Mouse (Mus musculus): ENCODE measurements around the gene Isoc2a. TPM values are rescaled to one million over a fixed set of nuclear protein-coding genes. Genes with fewer than 3 reads are reported as not detected.

Gene Isoc2a
- total and polyA plus RNA-seq, 3 experiments, result 29.3 to 55.5 (median 48.9) TPM

GRCm38 (mm10) chr7:4863041-4863440, 13.9 kb upstream of the Isoc2a start:
- peak overlapping the region; percentile 46 for H3K9ac ChIP-seq (ENCODE audit: low read depth, low read length)
- intact Hi-C loops (cut with DNase I), result no loop called here
- WGBS, result 4% methylated on average over 1 of the region's 1 CpGs
- no peaks in the 10 kb centered on the region for H3K27me3 ChIP-seq (ENCODE audit: control insufficient read depth, insufficient read depth, low read length)
- no peaks in the 10 kb centered on the region for H3K36me3 ChIP-seq (ENCODE audit: control insufficient read depth, insufficient read depth, low read length)
- H3K4me1 ChIP-seq (ENCODE audit: control insufficient read depth, insufficient read depth, low read length), result peaks cover 10% of the 10 kb centered on the region
- TF ChIP-seq CTCF (IDR thresholded peaks at IDR 0.05) (no peak), POLR2A (IDR thresholded peaks at IDR 0.05; ENCODE audit: insufficient read depth, low read depth, low read length) (no peak), EP300 (IDR thresholded peaks at IDR 0.05; ENCODE audit: insufficient read depth, low read depth, low read length) (no peak)
- H3K79me2 ChIP-seq (replicated peaks; ENCODE audit: control insufficient read depth, insufficient read depth, low read length), result no peaks in the 10 kb centered on the region
- DNase-seq, result peak; percentile 75 to 78
- H3K27ac ChIP-seq, result no peak overlapping the region; the same call in 1 of the 2 replicates
- H3K4me3 ChIP-seq, result no peak overlapping the region

GRCm38 (mm10) chr7:4863541-4864080, 13.3 kb upstream of the Isoc2a start:
- Histone ChIP-seq H3K79me2 (replicated peaks; ENCODE audit: control insufficient read depth, insufficient read depth, low read length) (no peaks in the 10 kb centered on the region), H3K4me3 (no peak overlapping the region), H3K9ac (ENCODE audit: low read depth, low read length) (peak overlapping the region; percentile 46), H3K27me3 (ENCODE audit: control insufficient read depth, insufficient read depth, low read length) (no peaks in the 10 kb centered on the region), H3K27ac (peak overlapping the region; percentile 17; the same call in 1 of the 2 replicates), H3K36me3 (ENCODE audit: control insufficient read depth, insufficient read depth, low read length) (no peaks in the 10 kb centered on the region), H3K4me1 (ENCODE audit: control insufficient read depth, insufficient read depth, low read length) (peaks cover 10% of the 10 kb centered on the region)
- 62% methylated on average over 7 of the region's 7 CpGs for WGBS
- intact Hi-C loops (cut with DNase I), result loop anchor here (2.0 kb wide), 1 partner anchor 79 kb away; no protein-coding TSS in a partner anchor
- DNase-seq, result no peak
- no peak for TF ChIP-seq POLR2A (IDR thresholded peaks at IDR 0.05; ENCODE audit: insufficient read depth, low read depth, low read length)
- no peak for TF ChIP-seq CTCF (IDR thresholded peaks at IDR 0.05)
- TF ChIP-seq EP300 (IDR thresholded peaks at IDR 0.05; ENCODE audit: insufficient read depth, low read depth, low read length), result no peak

GRCm38 (mm10) chr7:4864130-4864845, 12.7 kb upstream of the Isoc2a start:
- no peak for DNase-seq
- no peak overlapping the region for H3K4me3 ChIP-seq
- no peak overlapping the region; the same call in 1 of the 2 replicates for H3K27ac ChIP-seq
- H3K9ac ChIP-seq (ENCODE audit: low read depth, low read length), result no peak overlapping the region
- WGBS, result 76% methylated on average over 5 of the region's 5 CpGs
- no peaks in the 10 kb centered on the region for H3K27me3 ChIP-seq (ENCODE audit: control insufficient read depth, insufficient read depth, low read length)
- H3K4me1 ChIP-seq (ENCODE audit: control insufficient read depth, insufficient read depth, low read length), result peaks cover 10% of the 10 kb centered on the region
- no peaks in the 10 kb centered on the region for H3K79me2 ChIP-seq (replicated peaks; ENCODE audit: control insufficient read depth, insufficient read depth, low read length)
- H3K36me3 ChIP-seq (ENCODE audit: control insufficient read depth, insufficient read depth, low read length), result no peaks in the 10 kb centered on the region
- intact Hi-C loops (cut with DNase I), result loop anchor here (2.0 kb wide), 1 partner anchor 79 kb away; no protein-coding TSS in a partner anchor
- TF ChIP-seq POLR2A (IDR thresholded peaks at IDR 0.05; ENCODE audit: insufficient read depth, low read depth, low read length) (no peak), EP300 (IDR thresholded peaks at IDR 0.05; ENCODE audit: insufficient read depth, low read depth, low read length) (no peak), CTCF (IDR thresholded peaks at IDR 0.05) (no peak)

GRCm38 (mm10) chr7:4865090-4865489, 11.9 kb upstream of the Isoc2a start:
- peak; percentile 38 to 48 for DNase-seq

GRCm38 (mm10) chr7:4865579-4866493, 11.1 kb upstream of the Isoc2a start:
- Histone ChIP-seq H3K79me2 (replicated peaks; ENCODE audit: control insufficient read depth, insufficient read depth, low read length) (no peaks in the 10 kb centered on the region), H3K36me3 (ENCODE audit: control insufficient read depth, insufficient read depth, low read length) (no peaks in the 10 kb centered on the region), H3K27me3 (ENCODE audit: control insufficient read depth, insufficient read depth, low read length) (no peaks in the 10 kb centered on the region), H3K4me3 (peak overlapping the region; percentile 75), H3K4me1 (ENCODE audit: control insufficient read depth, insufficient read depth, low read length) (peaks cover 10% of the 10 kb centered on the region), H3K27ac (peak overlapping the region; percentile 97), H3K9ac (ENCODE audit: low read depth, low read length) (peak overlapping the region; percentile 74)
- WGBS, result 2% methylated on average over 40 of the region's 40 CpGs
- DNase-seq, result peak; percentile 98 to 99
- intact Hi-C loops (cut with DNase I), result loop anchor here (2.0 to 5.0 kb wide), 4 partner anchors 51 to 186 kb away; partner anchors contain the start of genes Ube2s, Zfp580 and Zfp628
- TF ChIP-seq CTCF (IDR thresholded peaks at IDR 0.05) (no peak), EP300 (IDR thresholded peaks at IDR 0.05; ENCODE audit: insufficient read depth, low read depth, low read length) (peak; percentile 78; the same call in 1 of the 2 replicates), POLR2A (IDR thresholded peaks at IDR 0.05; ENCODE audit: insufficient read depth, low read depth, low read length) (peak; percentile 96)

More at GRCm38 (mm10) chr7:4865090-4865489, 11.9 kb upstream of the Isoc2a start:
- H3K4me1 ChIP-seq (ENCODE audit: control insufficient read depth, insufficient read depth, low read length), result peaks cover 10% of the 10 kb centered on the region
- H3K27ac ChIP-seq, result peak overlapping the region; percentile 97; the same call in 1 of the 2 replicates
- TF ChIP-seq POLR2A (IDR thresholded peaks at IDR 0.05; ENCODE audit: insufficient read depth, low read depth, low read length), result no peak
- TF ChIP-seq EP300 (IDR thresholded peaks at IDR 0.05; ENCODE audit: insufficient read depth, low read depth, low read length), result no peak
- TF ChIP-seq CTCF (IDR thresholded peaks at IDR 0.05), result peak; percentile 74
- no peak overlapping the region for H3K4me3 ChIP-seq
- H3K9ac ChIP-seq (ENCODE audit: low read depth, low read length), result no peak overlapping the region
- H3K79me2 ChIP-seq (replicated peaks; ENCODE audit: control insufficient read depth, insufficient read depth, low read length), result no peaks in the 10 kb centered on the region
- WGBS, result 66% methylated on average over 5 of the region's 5 CpGs
- intact Hi-C loops (cut with DNase I), result loop anchor here (2.0 to 5.0 kb wide), 4 partner anchors 52 to 187 kb away; partner anchors contain the start of genes Ube2s, Zfp580 and Zfp628
- H3K36me3 ChIP-seq (ENCODE audit: control insufficient read depth, insufficient read depth, low read length), result no peaks in the 10 kb centered on the region
- H3K27me3 ChIP-seq (ENCODE audit: control insufficient read depth, insufficient read depth, low read length), result no peaks in the 10 kb centered on the region
